Mouse (Mus musculus) heart, adult 2 months (tissue): ENCODE measurements around the gene Fam81a.

ENCODE experiments used
- CTCF ChIP-seq: fragments of 200-600 bp; IDR thresholded peaks from 2 replicates; pipeline ENCODE4 v1.8.1; 2022; ENCODE audit warnings: antibody characterized with exemption, mild to moderate bottlenecking, moderate library complexity
- EP300 ChIP-seq: fragments of 200-500 bp; IDR thresholded peaks from 2 replicates; pipeline ENCODE4 v1.6.1; 2011; ENCODE audit warnings: low read depth, low read length, control low read depth; ENCODE audit not compliant: insufficient read depth

DNA sequence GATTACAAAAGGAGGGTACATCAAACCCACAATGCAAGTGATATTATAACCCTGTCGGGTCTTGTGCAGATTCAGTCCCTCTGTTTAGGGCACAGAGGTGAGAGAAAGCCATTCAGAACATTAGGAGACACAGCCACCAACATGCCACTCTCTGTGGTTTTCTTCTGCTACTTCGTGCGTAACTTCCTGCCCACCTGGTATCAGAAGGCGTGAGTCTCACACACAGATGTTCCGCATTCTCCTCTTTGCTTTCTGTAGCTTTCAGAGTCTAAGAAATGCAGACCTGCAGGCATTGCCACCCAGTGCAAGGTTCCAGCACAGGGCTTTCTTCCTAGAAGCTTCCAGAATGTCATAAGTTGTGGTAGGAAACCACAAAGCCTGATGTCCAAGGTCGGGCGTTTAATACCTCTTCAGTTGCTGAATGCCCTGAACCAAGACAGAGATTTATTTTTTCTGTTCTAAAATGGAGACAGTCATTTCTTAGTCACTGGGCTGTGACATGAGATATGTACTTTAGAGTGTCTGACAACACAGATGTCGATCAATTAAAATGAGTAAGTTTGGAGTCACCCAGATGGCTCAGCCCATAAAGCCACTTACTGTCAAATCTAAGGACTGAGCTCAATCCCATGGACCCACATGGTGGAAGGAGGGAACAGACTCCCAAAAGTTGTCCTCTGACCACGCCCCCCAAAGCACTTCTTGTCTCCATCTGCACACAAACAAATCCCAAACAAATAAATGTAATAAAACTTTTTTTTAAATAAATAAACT lies 62.1 kb downstream of the Fam81a start:
- TF ChIP-seq CTCF (no peak), EP300 (no peak)
